Mouse (Mus musculus) CD4-positive helper T cell, adult 2 months (primary cell): ENCODE measurements around the gene Nt5c1a.

Experiments
- DNase-seq: peaks from one replicate; pipeline ENCODE4 v3.0.0-alpha.2; 2012; ENCODE audit warnings: low read depth, missing footprints, low spot score

Gene Nt5c1a

GRCm38 (mm10) chr4:123247147-123247880 lies 46.0 kb downstream of the Nt5c1a start:
- DNase-seq: no peak

GRCm38 (mm10) chr4:123248971-123249567 lies 47.8 kb downstream of the Nt5c1a start:
- no peak for DNase-seq

- no peak for DNase-seq
These were observed 50.9 kb downstream of the Nt5c1a start for GRCm38 (mm10) chr4:123252214-123252613.

- DNase-seq: peak; percentile 37
These were observed 53.3 kb downstream of the Nt5c1a start for GRCm38 (mm10) chr4:123254617-123255016.

GRCm38 (mm10) chr4:123260071-123260746 lies 58.9 kb downstream of the Nt5c1a start:
- DNase-seq: no peak

GRCm38 (mm10) chr4:123261721-123262401 lies 60.6 kb downstream of the Nt5c1a start, which contains the start of gene Pabpc4:
Gene Pabpc4 (plus strand): TSS chr4:123262351.
- DNase-seq: no peak
